Comparison of ENCODE assay signal across 12 mouse cellular contexts in genomic region chr2:7115801-7116200, GRCm38 (mm10).
DNase-seq lines count a peak whose midpoint lies in the region; ATAC-seq lines count a peak whose summit lies in the region.
"Had no signal": no experiment of that assay in that cellular context is flagged by ENCODE, and none has a peak within 500 bp of the region (broad histone marks: within the 10 kb centered on the region; RNA-seq: fewer than 3 reads in every experiment).

No protein-coding gene starts in this region.

- H3K4me3 ChIP-seq in kidney, embryonic 15.5 days (replicated peaks) = no peak overlapping the region
- no peak overlapping the region for H3K4me3 ChIP-seq in neural tube, embryonic 11.5 days (ENCODE audit: low read depth, low read length)
- no peak overlapping the region for H3K4me3 ChIP-seq in neural tube, embryonic 15.5 days (replicated peaks)
- H3K4me3 ChIP-seq in embryonic facial prominence, embryonic 10.5 days = no peak overlapping the region
- no peak overlapping the region for H3K4me3 ChIP-seq in heart, embryonic 10.5 days
- H3K4me3 ChIP-seq: heart, adult 2 months; liver, embryonic 12.5 days had no signal

- no peak for DNase-seq in kidney, postnatal 14 days
- DNase-seq in neural tube, embryonic 11.5 days (ENCODE audit: low spot score) = peak; percentile 24
- peak; percentile 26 for DNase-seq in embryonic facial prominence, embryonic 10.5 days (ENCODE audit: low spot score)
- DNase-seq in MN1 (ENCODE audit: low spot score) = no peak
- DNase-seq in heart, embryonic 10.5 days (ENCODE audit: low spot score) = no peak
- DNase-seq: cerebellum, adult 9-11 months; heart, adult 2 months; heart, postnatal 36 days; lung, postnatal 4 days had no signal

- peak; percentile 92 for ATAC-seq in kidney, embryonic 15.5 days (replicated peaks; ENCODE audit: low FRiP score)
- ATAC-seq in neural tube, embryonic 11.5 days (ENCODE audit: insufficient read depth, low FRiP score, low TSS enrichment) = no peak; the same call in 1 of the 2 replicates
- no peak for ATAC-seq in neural tube, embryonic 15.5 days (ENCODE audit: low FRiP score)
- ATAC-seq: liver, embryonic 12.5 days had no signal

- H3K27me3 ChIP-seq in kidney, embryonic 15.5 days = no peaks in the 10 kb centered on the region
- H3K27me3 ChIP-seq in neural tube, embryonic 11.5 days (ENCODE audit: control insufficient read depth, insufficient read depth, low read length) = no peaks in the 10 kb centered on the region
- no peaks in the 10 kb centered on the region for H3K27me3 ChIP-seq in neural tube, embryonic 15.5 days (replicated peaks)
- no peaks in the 10 kb centered on the region for H3K27me3 ChIP-seq in embryonic facial prominence, embryonic 10.5 days (replicated peaks; ENCODE audit: low read depth, poor library complexity, severe bottlenecking)
- no peaks in the 10 kb centered on the region for H3K27me3 ChIP-seq in heart, embryonic 10.5 days (ENCODE audit: insufficient read depth, poor library complexity, severe bottlenecking)
- H3K27me3 ChIP-seq: liver, embryonic 12.5 days had no signal

- H3K9me3 ChIP-seq in kidney, embryonic 15.5 days (replicated peaks) = no peaks in the 10 kb centered on the region
- H3K9me3 ChIP-seq in neural tube, embryonic 11.5 days (ENCODE audit: control insufficient read depth, low read length) = no peaks in the 10 kb centered on the region
- H3K9me3 ChIP-seq in neural tube, embryonic 15.5 days (replicated peaks) = no peaks in the 10 kb centered on the region
- no peaks in the 10 kb centered on the region for H3K9me3 ChIP-seq in embryonic facial prominence, embryonic 10.5 days
- H3K9me3 ChIP-seq in heart, embryonic 10.5 days = no peaks in the 10 kb centered on the region
- H3K9me3 ChIP-seq: liver, embryonic 12.5 days had no signal

- H3K36me3 ChIP-seq in kidney, embryonic 15.5 days = no peaks in the 10 kb centered on the region
- H3K36me3 ChIP-seq in neural tube, embryonic 11.5 days (ENCODE audit: control insufficient read depth, insufficient read depth, low read length) = no peaks in the 10 kb centered on the region
- H3K36me3 ChIP-seq in neural tube, embryonic 15.5 days = no peaks in the 10 kb centered on the region
- H3K36me3 ChIP-seq in embryonic facial prominence, embryonic 10.5 days (replicated peaks) = no peaks in the 10 kb centered on the region
- no peaks in the 10 kb centered on the region for H3K36me3 ChIP-seq in heart, embryonic 10.5 days
- H3K36me3 ChIP-seq: liver, embryonic 12.5 days had no signal

- peaks cover 18% of the 10 kb centered on the region for H3K4me1 ChIP-seq in kidney, embryonic 15.5 days
- 0 out of 2 replicates have a peak, but pooled peaks cover 6% of the 10 kb centered on the region for H3K4me1 ChIP-seq in neural tube, embryonic 11.5 days (ENCODE audit: control insufficient read depth, insufficient read depth, low read length)
- H3K4me1 ChIP-seq in neural tube, embryonic 15.5 days = peaks cover 14% of the 10 kb centered on the region; the same call in 1 of the 2 replicates
- H3K4me1 ChIP-seq in embryonic facial prominence, embryonic 10.5 days = peaks cover 17% of the 10 kb centered on the region
- no peaks in the 10 kb centered on the region for H3K4me1 ChIP-seq in heart, embryonic 10.5 days
- H3K4me1 ChIP-seq: liver, embryonic 12.5 days had no signal

- H3K4me2 ChIP-seq in kidney, embryonic 15.5 days = no peak overlapping the region
- H3K4me2 ChIP-seq in neural tube, embryonic 11.5 days (ENCODE audit: low read depth) = no peak overlapping the region
- no peak overlapping the region for H3K4me2 ChIP-seq in neural tube, embryonic 15.5 days
- H3K4me2 ChIP-seq: liver, embryonic 12.5 days had no signal

- no peak overlapping the region for H3K9ac ChIP-seq in kidney, embryonic 15.5 days
- H3K9ac ChIP-seq in neural tube, embryonic 11.5 days (ENCODE audit: low read length) = no peak overlapping the region
- no peak overlapping the region for H3K9ac ChIP-seq in neural tube, embryonic 15.5 days (replicated peaks)
- H3K9ac ChIP-seq: liver, embryonic 12.5 days had no signal

- WGBS in kidney, embryonic 15.5 days = 7% methylated on average over 2 of the region's 2 CpGs
- 21% methylated on average over 2 of the region's 2 CpGs for WGBS in neural tube, embryonic 11.5 days
- WGBS in neural tube, embryonic 15.5 days = 27% methylated on average over 2 of the region's 2 CpGs
- WGBS in embryonic facial prominence, embryonic 10.5 days = 12% methylated on average over 2 of the region's 2 CpGs
- 48% methylated on average over 2 of the region's 2 CpGs for WGBS in heart, embryonic 10.5 days

- no peak overlapping the region for H3K27ac ChIP-seq in kidney, embryonic 15.5 days
- no peak overlapping the region for H3K27ac ChIP-seq in neural tube, embryonic 11.5 days (ENCODE audit: low read depth, low read length)
- no peak overlapping the region for H3K27ac ChIP-seq in neural tube, embryonic 15.5 days (replicated peaks)
- no peak overlapping the region for H3K27ac ChIP-seq in embryonic facial prominence, embryonic 10.5 days (replicated peaks)
- no peak overlapping the region for H3K27ac ChIP-seq in heart, embryonic 10.5 days
- H3K27ac ChIP-seq: heart, adult 2 months; liver, embryonic 12.5 days had no signal

Comparison
In these comparisons a context has a peak if more than half of its experiments do, and no peak if none do; other contexts are left out.
1. DNase-seq: peak in neural tube, embryonic 11.5 days (single experiment) and embryonic facial prominence, embryonic 10.5 days (single experiment); none in kidney, postnatal 14 days (single experiment), MN1 (single experiment) and heart, embryonic 10.5 days (single experiment).